Mouse (Mus musculus): ENCODE results near the gene Cyb561a3.

Cyb561a3 gene

GRCm38 (mm10) chr19:10591659-10592377, 14.8 kb downstream of the Cyb561a3 start:
- no peak for DNase-seq (ENCODE audit: low spot score)

GRCm38 (mm10) chr19:10598188-10598587, 21.2 kb downstream of the Cyb561a3 start:
- DNase-seq (ENCODE audit: low spot score), result no peak

- DNase-seq (ENCODE audit: low spot score), result no peak
These were observed 22.7 kb downstream of the Cyb561a3 start for GRCm38 (mm10) chr19:10599648-10600047.

- no peak for DNase-seq (ENCODE audit: low spot score)
These were observed 25.3 kb downstream of the Cyb561a3 start for GRCm38 (mm10) chr19:10602247-10602769.

GRCm38 (mm10) chr19:10602787-10603186, 25.8 kb downstream of the Cyb561a3 start:
- peak; percentile 78 for DNase-seq (ENCODE audit: low spot score)

- DNase-seq (ENCODE audit: low spot score), result no peak
These were observed 26.9 kb downstream of the Cyb561a3 start for GRCm38 (mm10) chr19:10603660-10604523.

GRCm38 (mm10) chr19:10604534-10604933, 27.6 kb downstream of the Cyb561a3 start:
- DNase-seq (ENCODE audit: low spot score), result no peak

GRCm38 (mm10) chr19:10605293-10605900, 28.4 kb downstream of the Cyb561a3 start, which contains the start of the genes Ddb1 and Tkfc:
Gene Ddb1 (plus strand): TSS chr19:10605327.
Gene Tkfc (minus strand): TSS chr19:10605654.
- peak; percentile 98 for DNase-seq (ENCODE audit: low spot score)

GRCm38 (mm10) chr19:10605901-10606622, 29.1 kb downstream of the Cyb561a3 start:
- DNase-seq (ENCODE audit: low spot score), result no peak

GRCm38 (mm10) chr19:10608573-10609240, 31.7 kb downstream of the Cyb561a3 start:
- no peak for DNase-seq (ENCODE audit: low spot score)

- peak; percentile 12 for DNase-seq (ENCODE audit: low spot score)
These were observed 57.3 kb downstream of the Cyb561a3 start, which contains the start of gene Vwce for GRCm38 (mm10) chr19:10634106-10634871. Gene Vwce (plus strand): TSS chr19:10634213.

- peak; percentile 36 for DNase-seq (ENCODE audit: low spot score)
These were observed 57.9 kb downstream of the Cyb561a3 start for GRCm38 (mm10) chr19:10634872-10635318.

GRCm38 (mm10) chr19:10637840-10638239, 60.9 kb downstream of the Cyb561a3 start:
- no peak for DNase-seq (ENCODE audit: low spot score)

- no peak for DNase-seq (ENCODE audit: low spot score)
These were observed 63.1 kb downstream of the Cyb561a3 start for GRCm38 (mm10) chr19:10640080-10640479.

GRCm38 (mm10) chr19:10640589-10641378, 63.8 kb downstream of the Cyb561a3 start:
- no peak for DNase-seq (ENCODE audit: low spot score)
